Mouse (Mus musculus): ENCODE data around the gene Trrap. TPM values are rescaled to one million over a fixed set of nuclear protein-coding genes. Genes with fewer than 3 reads are reported as not detected.
A peak's percentile ranks its signal among the peaks of the same experiment; 100 is the strongest.

Trrap gene
- total RNA-seq, 2 experiments from 2014 or later: 96.7 to 105 TPM

DNA sequence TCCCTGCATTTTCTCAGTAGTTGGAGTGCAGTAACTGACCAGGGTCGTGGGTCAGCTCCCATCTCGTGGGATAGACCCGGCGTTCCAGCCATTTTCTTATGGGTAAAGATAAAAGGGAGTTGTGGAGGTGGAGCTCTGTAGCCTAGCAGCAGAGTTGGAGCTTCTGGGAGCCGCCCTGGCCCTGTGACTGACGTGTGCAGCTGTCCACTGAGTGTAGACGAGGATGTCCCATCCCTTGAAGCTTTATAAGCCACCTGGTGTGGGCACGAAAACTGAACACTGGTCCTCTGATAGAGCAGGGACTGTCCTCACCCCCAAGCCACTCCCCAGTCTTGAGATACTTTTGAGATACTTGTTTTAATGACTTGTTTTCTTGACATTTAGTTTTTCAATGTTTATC is 13.1 kb downstream of the Trrap start:
- no peak for DNase-seq

GRCm38 (mm10) chr5:144786464-144786863 is 18.9 kb downstream of the Trrap start:
- no peak for DNase-seq

DNA sequence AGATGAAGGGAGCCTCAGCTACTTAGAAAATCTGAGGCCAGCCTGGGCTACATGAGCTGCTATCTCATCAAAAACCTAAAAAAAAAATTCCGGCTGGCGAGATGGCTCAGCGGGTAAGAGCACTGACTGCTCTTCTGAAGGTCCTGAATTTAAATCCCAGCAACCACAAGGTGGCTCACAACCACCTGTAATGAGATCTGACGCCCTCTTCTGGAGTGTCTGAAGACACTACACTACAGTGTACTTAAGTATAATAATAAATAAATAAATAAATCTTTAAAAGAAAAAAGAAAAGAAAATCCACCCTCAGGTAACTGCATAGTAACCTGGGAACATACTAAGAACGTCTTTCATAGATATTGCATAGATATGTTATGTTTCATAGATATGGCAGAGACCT is 25.8 kb downstream of the Trrap start:
- no peak for DNase-seq

- DNase-seq: peak; percentile 20 to 24
Measured at GRCm38 (mm10) chr5:144794687-144795086, 27.2 kb downstream of the Trrap start.

GRCm38 (mm10) chr5:144797116-144797515 is 29.6 kb downstream of the Trrap start:
- no peak for DNase-seq

GRCm38 (mm10) chr5:144803066-144803465 is 35.5 kb downstream of the Trrap start:
- no peak for DNase-seq

- no peak for DNase-seq
Measured at GRCm38 (mm10) chr5:144804181-144804580, 36.6 kb downstream of the Trrap start.

- DNase-seq: no peak
Measured at GRCm38 (mm10) chr5:144806931-144807330, 39.4 kb downstream of the Trrap start.

DNA sequence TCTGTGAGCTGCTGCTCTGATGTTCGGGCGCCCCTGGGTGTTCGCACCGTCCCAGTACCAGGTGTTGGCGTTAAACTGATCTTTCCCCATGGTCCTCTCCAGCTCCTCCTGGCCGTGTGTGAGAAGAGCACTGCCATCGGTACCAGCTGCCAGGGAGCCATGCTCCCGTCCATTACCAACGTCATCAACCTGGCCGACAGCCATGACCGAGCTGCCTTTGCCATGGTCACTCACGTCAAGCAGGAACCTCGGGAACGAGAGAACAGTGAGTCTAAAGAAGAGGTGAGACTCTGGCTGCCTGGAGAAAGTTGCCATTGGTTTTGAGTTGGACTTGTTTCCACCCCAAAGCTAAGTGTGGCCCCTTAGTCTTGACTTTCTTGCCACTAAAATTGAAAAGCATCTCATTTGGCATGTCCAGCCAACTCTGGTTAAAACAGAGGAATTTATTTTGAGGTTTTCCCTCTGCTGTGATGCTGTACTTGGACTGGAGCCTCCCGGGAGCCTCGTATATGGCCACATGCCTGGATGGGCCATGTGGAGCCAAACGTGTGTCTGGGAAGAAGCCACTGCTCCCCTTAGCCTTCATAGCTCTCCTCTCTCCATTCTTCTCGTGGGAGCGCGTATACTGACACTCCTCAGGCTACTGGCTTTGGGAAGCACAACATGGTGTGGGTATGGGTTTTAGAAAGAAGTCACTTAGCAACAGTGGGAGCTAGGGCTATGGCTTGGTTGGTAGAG is 61.0 kb downstream of the Trrap start:
- DNase-seq: peak; percentile 87 to 89

- no peak for DNase-seq
Measured at GRCm38 (mm10) chr5:144829631-144830030, 62.1 kb downstream of the Trrap start.

- DNase-seq: peak; percentile 53 to 55
Measured at GRCm38 (mm10) chr5:144831840-144832469, 64.4 kb downstream of the Trrap start.

DNA sequence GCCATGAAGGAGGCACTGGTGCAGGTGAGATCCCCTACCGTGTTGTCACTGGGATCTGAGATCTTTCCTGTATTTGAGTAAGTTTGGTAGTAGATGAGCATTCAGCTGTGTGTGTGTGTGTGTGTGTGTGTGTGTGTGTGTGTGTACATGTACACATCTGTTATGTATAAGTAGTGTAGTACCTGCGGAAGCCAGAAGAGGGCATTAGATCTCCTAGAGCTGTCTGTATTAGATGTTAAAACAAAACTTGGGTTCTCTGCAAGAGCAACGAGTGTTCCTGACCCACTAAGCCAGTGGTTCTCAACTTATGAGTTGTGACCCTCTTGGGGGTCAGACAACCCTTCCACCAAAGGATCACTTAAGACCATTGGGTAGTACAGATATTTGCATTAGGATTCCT is 68.6 kb downstream of the Trrap start:
- DNase-seq: peak in 1 of 2 experiments; percentile 22

DNA sequence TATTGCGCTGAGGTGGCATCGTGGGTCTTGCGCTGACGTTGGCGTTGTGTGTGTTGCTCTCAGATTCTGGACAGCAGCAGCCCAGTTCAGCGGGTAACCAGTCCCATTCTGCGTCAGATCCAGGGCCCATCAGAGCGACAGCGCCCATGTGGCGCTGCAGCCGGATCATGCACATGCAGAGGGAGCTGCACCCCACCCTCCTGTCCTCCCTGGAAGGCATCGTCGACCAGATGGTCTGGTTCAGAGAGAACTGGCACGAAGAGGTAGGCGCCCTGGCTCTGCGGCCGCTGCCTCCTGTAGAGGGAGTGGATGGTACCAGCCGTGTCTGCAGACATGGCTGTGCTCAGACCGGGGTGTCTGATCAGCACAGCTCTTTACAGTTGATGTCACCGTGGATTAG is 77.8 kb downstream of the Trrap start:
- no peak for DNase-seq

DNA sequence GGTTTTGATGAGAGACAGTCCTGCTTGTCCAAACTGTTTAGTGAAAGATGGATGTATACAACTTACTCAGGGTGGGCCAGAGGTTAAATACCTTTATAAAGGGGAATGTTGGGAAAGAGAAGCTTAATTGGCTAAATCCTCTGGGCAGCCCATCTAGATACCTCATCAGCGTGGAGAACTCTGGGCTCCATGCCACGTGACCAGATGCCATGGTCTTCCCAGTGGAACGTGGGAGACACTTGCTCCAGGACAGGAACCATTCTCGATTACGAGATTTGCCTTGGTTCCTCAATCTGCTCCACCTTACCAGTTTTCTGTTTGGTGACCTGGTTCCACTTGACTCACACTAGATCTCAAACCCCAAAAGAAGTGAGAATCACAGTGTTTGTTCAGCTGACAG is 81.2 kb downstream of the Trrap start:
- DNase-seq: no peak

GRCm38 (mm10) chr5:144849932-144850331 is 82.4 kb downstream of the Trrap start:
- no peak for DNase-seq

DNA sequence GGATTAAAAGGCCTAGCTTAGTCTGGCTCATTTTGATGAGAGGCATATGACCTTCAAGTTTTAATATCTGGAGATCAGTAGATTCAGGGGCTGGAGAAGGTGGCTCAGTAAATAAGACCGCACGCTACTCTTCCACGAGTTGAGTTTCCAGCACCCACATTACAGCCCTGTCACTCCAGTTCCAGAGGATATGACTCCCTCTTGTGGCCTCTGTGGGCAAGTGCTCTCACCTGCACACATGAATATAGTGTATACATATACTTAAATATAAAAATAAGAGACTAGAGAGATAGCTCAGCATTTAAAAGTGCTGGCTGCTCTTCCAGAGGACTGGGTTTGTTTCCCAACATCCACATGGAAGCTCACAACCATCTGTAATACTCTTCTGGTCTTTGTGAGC is 84.3 kb downstream of the Trrap start:
- no peak for DNase-seq

- no peak for DNase-seq
Measured at GRCm38 (mm10) chr5:144853931-144854330, 86.4 kb downstream of the Trrap start.

DNA sequence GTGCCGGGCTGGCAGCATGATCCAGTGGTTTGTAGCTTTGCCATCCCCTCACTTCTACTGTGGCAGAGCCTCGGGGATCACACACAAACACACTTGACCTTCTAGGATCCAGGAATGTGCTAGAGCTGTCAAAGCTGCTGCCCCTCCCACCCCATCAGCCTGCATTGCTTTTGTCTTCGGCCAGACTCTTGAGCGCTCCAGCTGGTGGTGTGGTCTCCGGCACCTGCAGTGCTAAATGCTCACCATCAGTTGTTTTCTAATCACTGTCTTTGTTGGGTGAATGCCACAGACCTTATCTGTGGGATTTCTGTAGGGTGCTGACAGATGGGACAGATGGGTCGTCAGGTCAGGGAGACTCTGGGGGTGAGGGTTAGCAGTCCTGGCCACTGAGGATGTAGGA is 88.4 kb downstream of the Trrap start:
- DNase-seq: no peak

GRCm38 (mm10) chr5:144858527-144858926 is 91.0 kb downstream of the Trrap start:
- DNase-seq: no peak

- DNase-seq: no peak
Measured at GRCm38 (mm10) chr5:144859284-144859683, 91.8 kb downstream of the Trrap start.

DNA sequence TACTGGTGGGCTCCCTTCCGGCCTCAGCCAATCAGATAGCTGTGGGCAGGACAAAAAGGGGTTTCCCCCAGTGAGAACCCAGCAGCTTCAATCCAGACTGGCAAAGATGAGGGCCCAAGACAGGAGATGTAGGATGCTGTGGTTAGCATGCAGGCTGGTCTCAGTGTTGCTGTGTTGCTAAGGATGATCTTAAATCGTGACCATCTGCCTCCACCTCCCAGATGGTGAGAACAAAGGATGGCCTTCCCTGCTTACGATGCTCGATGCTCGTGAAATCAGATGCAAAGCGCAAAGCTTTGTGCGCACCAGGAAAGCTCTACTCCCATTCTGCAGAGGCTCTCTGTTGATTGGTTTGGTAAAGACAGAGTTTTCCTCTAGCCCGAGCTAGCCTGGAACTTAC is 93.4 kb downstream of the Trrap start:
- no peak for DNase-seq

DNA sequence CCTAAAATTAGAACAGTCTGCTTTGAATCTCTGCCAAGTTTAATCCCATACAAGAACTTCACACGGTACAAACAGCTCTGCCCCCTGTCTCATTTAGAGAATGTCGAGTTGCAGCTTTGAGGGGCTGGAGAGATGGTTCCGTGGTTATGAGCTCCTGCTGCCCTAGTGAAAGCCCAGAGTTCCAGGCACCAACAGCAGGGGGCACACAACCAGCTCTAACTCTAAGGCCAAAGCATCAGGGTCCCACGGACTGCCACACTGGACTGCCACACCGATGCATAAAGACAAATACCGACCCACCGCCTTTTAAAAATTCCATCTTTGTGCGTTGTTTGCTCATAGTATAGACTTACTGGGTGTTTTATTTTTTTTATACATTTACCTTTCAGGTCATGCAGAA is 99.4 kb downstream of the Trrap start:
- DNase-seq: peak in 1 of 2 experiments; percentile 31

DNA sequence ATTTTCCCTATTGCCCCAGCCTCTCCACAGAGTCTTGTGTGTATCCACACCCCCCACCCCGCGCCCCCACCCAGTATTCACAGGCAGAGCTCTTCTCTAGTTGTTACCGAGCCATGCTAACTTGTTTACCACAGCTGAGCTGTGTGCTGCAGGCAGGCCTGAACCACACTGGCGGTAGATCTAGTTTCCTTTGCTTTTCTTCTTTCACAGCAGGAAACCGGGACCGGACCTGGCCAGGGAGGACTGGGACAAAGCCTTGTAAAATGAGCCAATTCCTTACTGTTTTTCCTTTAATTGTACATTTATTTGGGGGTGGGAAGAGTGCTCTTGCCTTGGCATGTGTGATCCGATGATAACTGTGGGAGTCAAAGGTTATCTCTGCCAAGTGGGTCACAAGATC is 101.9 kb downstream of the Trrap start:
- no peak for DNase-seq

- no peak for DNase-seq
Measured at GRCm38 (mm10) chr5:144870782-144871181, 103.2 kb downstream of the Trrap start.
